Mouse (Mus musculus) MEL (cell line): Measurements from ENCODE around the gene Fnbp1. TPM values are rescaled to one million over a fixed set of nuclear protein-coding genes. Genes with fewer than 3 reads are reported as not detected.
A peak's percentile ranks its signal among the peaks of the same experiment; 100 is the strongest.

Source experiments
- DNase-seq: peaks from one replicate; pipeline ENCODE4 v3.0.0; 2011; ENCODE audit warnings: low read depth, low spot score
- H3K27ac ChIP-seq: 2 replicates; pipeline ENCODE4 v1.5.1; 2012; ENCODE audit warnings: low read depth, mild to moderate bottlenecking, control low read depth, low read length, moderate library complexity; ENCODE audit not compliant: control insufficient read depth
- H3K27me3 ChIP-seq, 2 experiments: fragments of 150-350 bp in 1 of 2; sonication (generic) in 1 of 2; 2 replicates each; pipeline ENCODE4 v1.6.1; 2012; ENCODE audit warnings: low read length in 2 of 2, mild to moderate bottlenecking in 2 of 2, improper control_type of control experiment in 1 of 2, moderate library complexity in 1 of 2; ENCODE audit not compliant: insufficient read depth in 2 of 2, control insufficient read depth in 1 of 2
- H3K36me3 ChIP-seq, 2 experiments: 2 replicates each; pipeline ENCODE4 v1.6.1; 2012 to 2014; ENCODE audit warnings: low read length in 2 of 2, improper control_type of control experiment in 1 of 2, inconsistent platforms in 1 of 2, mild to moderate bottlenecking in 1 of 2; ENCODE audit not compliant: insufficient read depth in 2 of 2, control insufficient read depth in 1 of 2
- H3K4me1 ChIP-seq, 2 experiments: fragments of 150-350 bp in 1 of 2; sonication (generic) in 1 of 2; 2 replicates each; pipeline ENCODE4 v1.6.1; 2012; ENCODE audit warnings: low read length in 2 of 2, improper control_type of control experiment in 1 of 2, mild to moderate bottlenecking in 1 of 2; ENCODE audit not compliant: insufficient read depth in 2 of 2, control insufficient read depth in 1 of 2
- H3K4me3 ChIP-seq, 2 experiments: fragments of 150-350 bp in 1 of 2; sonication (generic) in 1 of 2; 2 replicates each; pipeline ENCODE4 v1.5.1; 2012; ENCODE audit warnings: low read depth in 2 of 2, low read length in 2 of 2, mild to moderate bottlenecking in 2 of 2, moderate library complexity in 2 of 2, control low read depth in 1 of 2, improper control_type of control experiment in 1 of 2; ENCODE audit not compliant: control insufficient read depth in 1 of 2, insufficient read depth in 1 of 2
- H3K79me2 ChIP-seq: 2 replicates; pipeline ENCODE4 v1.6.1; 2012; ENCODE audit warnings: mild to moderate bottlenecking, low read length, moderate library complexity; ENCODE audit not compliant: control insufficient read depth, poor library complexity, insufficient read depth
- H3K9ac ChIP-seq: 2 replicates; pipeline ENCODE4 v1.6.1; 2012; ENCODE audit warnings: low read depth, mild to moderate bottlenecking, control low read depth, low read length, moderate library complexity; ENCODE audit not compliant: control insufficient read depth, poor library complexity, severe bottlenecking
- H3K9me3 ChIP-seq: fragments of 150-350 bp; sonication (generic); replicated peaks from 2 replicates; pipeline ENCODE4 v1.6.1; 2012; ENCODE audit warnings: mild to moderate bottlenecking, low read length, improper control_type of control experiment, moderate library complexity; ENCODE audit not compliant: insufficient read depth
- CTCF ChIP-seq, 3 experiments: IDR thresholded peaks in 2 of 3; conservative IDR thresholded peaks in 1 of 3; 2 replicates each; pipeline ENCODE4 v1.5.1; 2011 to 2012; ENCODE audit warnings: low read length in 3 of 3, low read depth in 2 of 3, mild to moderate bottlenecking in 2 of 3, improper control_type of control experiment in 1 of 3, inconsistent platforms in 1 of 3, mixed read lengths in 1 of 3, moderate library complexity in 1 of 3; ENCODE audit not compliant: control insufficient read depth in 1 of 3, insufficient read depth in 1 of 3, poor library complexity in 1 of 3, severe bottlenecking in 1 of 3
- ELF1 ChIP-seq: IDR thresholded peaks from 2 replicates; pipeline ENCODE4 v1.6.1; 2014; ENCODE audit warnings: low read depth, mild to moderate bottlenecking, inconsistent platforms, low read length, improper control_type of control experiment, moderate library complexity
- EP300 ChIP-seq, 2 experiments: IDR thresholded peaks; 2 replicates each; pipeline ENCODE4 v1.6.1; 2011; ENCODE audit warnings: improper control_type of control experiment in 2 of 2, low read length in 2 of 2, low read depth in 1 of 2, mild to moderate bottlenecking in 1 of 2
- ETS1 ChIP-seq: IDR thresholded peaks from 2 replicates; pipeline ENCODE4 v1.6.1; 2012; ENCODE audit warnings: low read depth, mild to moderate bottlenecking, inconsistent platforms, low read length, improper control_type of control experiment, moderate library complexity
- GABPA ChIP-seq: IDR thresholded peaks from 2 replicates; pipeline ENCODE4 v1.6.1; 2012; ENCODE audit warnings: low read depth, mild to moderate bottlenecking, inconsistent platforms, low read length, improper control_type of control experiment, moderate library complexity
- HCFC1 ChIP-seq: IDR thresholded peaks from 2 replicates; pipeline ENCODE4 v1.6.1; 2012; ENCODE audit warnings: low read depth, mild to moderate bottlenecking, inconsistent platforms, low read length, improper control_type of control experiment, moderate library complexity
- KAT2A ChIP-seq: conservative IDR thresholded peaks from 2 replicates; pipeline ENCODE4 v1.6.1; 2012; ENCODE audit warnings: low read depth, low read length, improper control_type of control experiment, inconsistent platforms
- MEF2A ChIP-seq: IDR thresholded peaks from 2 replicates; pipeline ENCODE4 v1.6.1; 2014; ENCODE audit warnings: low read depth, mild to moderate bottlenecking, inconsistent platforms, low read length, improper control_type of control experiment; ENCODE audit not compliant: poor library complexity, insufficient replicate concordance, severe bottlenecking; ENCODE audit errors: extremely low read depth
- NRF1 ChIP-seq: IDR thresholded peaks from 2 replicates; pipeline ENCODE4 v1.6.1; 2014; ENCODE audit warnings: low read depth, mild to moderate bottlenecking, inconsistent platforms, low read length, improper control_type of control experiment, moderate library complexity; ENCODE audit not compliant: poor library complexity, insufficient read depth, severe bottlenecking
- POLR2A ChIP-seq, 2 experiments: IDR thresholded peaks; 2 replicates each; pipeline ENCODE4 v1.6.1; 2011 to 2012; ENCODE audit warnings: low read length in 2 of 2, mild to moderate bottlenecking in 2 of 2, control low read depth in 1 of 2, improper control_type of control experiment in 1 of 2, low read depth in 1 of 2, moderate library complexity in 1 of 2; ENCODE audit not compliant: control insufficient read depth in 1 of 2, insufficient read depth in 1 of 2, poor library complexity in 1 of 2
- POLR2AphosphoS2 ChIP-seq: IDR thresholded peaks from 2 replicates; pipeline ENCODE4 v1.6.1; 2011; ENCODE audit warnings: low read length, improper control_type of control experiment
- POLR2AphosphoS5 ChIP-seq: IDR thresholded peaks from 2 replicates; pipeline ENCODE4 v1.6.1; 2012; ENCODE audit warnings: low read depth, borderline replicate concordance, mild to moderate bottlenecking, inconsistent platforms, low read length, moderate library complexity, mixed read lengths
- RAD21 ChIP-seq: IDR thresholded peaks from 2 replicates; pipeline ENCODE4 v1.6.1; 2011; ENCODE audit warnings: mild to moderate bottlenecking, low read depth, low read length, improper control_type of control experiment
- SMC3 ChIP-seq: IDR thresholded peaks from 2 replicates; pipeline ENCODE4 v1.6.1; 2011; ENCODE audit warnings: low read depth, low read length, improper control_type of control experiment
- TCF12 ChIP-seq: IDR thresholded peaks from 2 replicates; pipeline ENCODE4 v1.6.1; 2014; ENCODE audit warnings: low read depth, mild to moderate bottlenecking, inconsistent platforms, low read length, improper control_type of control experiment, moderate library complexity
- USF1 ChIP-seq: IDR thresholded peaks from 2 replicates; pipeline ENCODE4 v1.6.1; 2014; ENCODE audit warnings: low read depth, mild to moderate bottlenecking, inconsistent platforms, low read length, improper control_type of control experiment, moderate library complexity
- USF2 ChIP-seq, 2 experiments: IDR thresholded peaks; 2 replicates each; pipeline ENCODE4 v1.6.1; 2011 to 2012; ENCODE audit warnings: improper control_type of control experiment in 2 of 2, low read length in 2 of 2, borderline replicate concordance in 1 of 2, inconsistent platforms in 1 of 2, low read depth in 1 of 2, mild to moderate bottlenecking in 1 of 2; ENCODE audit not compliant: insufficient read depth in 1 of 2
- ZC3H11A ChIP-seq: IDR thresholded peaks from 2 replicates; pipeline ENCODE4 v1.6.1; 2012; ENCODE audit warnings: low read depth, mild to moderate bottlenecking, inconsistent platforms, low read length, improper control_type of control experiment
- ZNF384 ChIP-seq: IDR thresholded peaks from 2 replicates; pipeline ENCODE4 v1.6.1; 2012; ENCODE audit warnings: low read depth, mild to moderate bottlenecking, inconsistent platforms, low read length, improper control_type of control experiment
- polyA plus RNA-seq, 2 experiments: library from polyadenylated mRNA; stranded (reverse) in 1 of 2; unstranded in 1 of 2; fragments of >175 nt in 1 of 2; fragments of >200 nt in 1 of 2; gene quantifications; 2 replicates each; pipeline versions ENCODE4 v1.2.1 to v1.2.4; 2012; ENCODE audit warnings: low replicate concordance in 2 of 2, low read depth in 1 of 2; ENCODE audit not compliant: insufficient read length in 2 of 2, insufficient read depth in 1 of 2, missing spikeins in 1 of 2
- total RNA-seq: library from RNA; depleted of rRNA; stranded (reverse); fragments of 300-350 nt; gene quantifications from 2 replicates; pipeline ENCODE4 v1.2.3, GENCODE M21; 2012

Gene Fnbp1
- total and polyA plus RNA-seq, 3 experiments: 3.4 to 17.5 TPM; not detected in 1

GRCm38 (mm10) chr2:31005453-31005852, 136.4 kb downstream of the Fnbp1 start (continued):
- TF ChIP-seq HCFC1: 0 out of 2 replicates have a peak, but pooled peaks have one; percentile 34
- 0 out of 2 replicates have a peak, but pooled peaks have one; percentile 27 for TF ChIP-seq ZNF384
- peak; percentile 76; the same call in 1 of the 2 replicates for TF ChIP-seq MEF2A
- TF ChIP-seq POLR2A (IDR thresholded peaks at IDR 0.05; ENCODE audit: control insufficient read depth in 1 of 2, insufficient read depth in 1 of 2, low read depth in 1 of 2, low read length in 2 of 2, poor library complexity in 1 of 2): no peak
- TF ChIP-seq USF1: no peak
- TF ChIP-seq KAT2A: no peak
- TF ChIP-seq ETS1: peak; percentile 73
- TF ChIP-seq, all 39 proteins: peak for 18

GRCm38 (mm10) chr2:31002857-31003256, 139.0 kb downstream of the Fnbp1 start:
- Histone ChIP-seq H3K36me3 (peaks cover 0 to 9% of the 10 kb centered on the region in 2 experiments; a peak in 2 of 4 replicates), H3K4me1 (peaks cover 15 to 21% of the 10 kb centered on the region in 2 experiments), H3K9me3 (no peaks in the 10 kb centered on the region)

GRCm38 (mm10) chr2:30998443-30999260, 143.2 kb downstream of the Fnbp1 start:
- Histone ChIP-seq H3K27ac (no peak overlapping the region), H3K9me3 (no peaks in the 10 kb centered on the region), H3K36me3 (no peaks in the 10 kb centered on the region), H3K79me2 (no peaks in the 10 kb centered on the region), H3K9ac (no peak overlapping the region), H3K27me3 (no peaks in the 10 kb centered on the region), H3K4me3 (no peak overlapping the region), H3K4me1 (no peaks in the 10 kb centered on the region)
- TF ChIP-seq TCF12 (no peak), SMC3 (no peak), CTCF (IDR thresholded peaks at IDR 0.05 in 2 of 3, conservative IDR thresholded peaks at IDR 0.05 in 1 of 3; ENCODE audit: control insufficient read depth in 1 of 3, insufficient read depth in 1 of 3, low read depth in 2 of 3, low read length in 3 of 3, poor library complexity in 1 of 3, severe bottlenecking in 1 of 3) (no peak), ZC3H11A (no peak), RAD21 (no peak), GABPA (no peak)
- no peak for DNase-seq

More at GRCm38 (mm10) chr2:31002857-31003256, 139.0 kb downstream of the Fnbp1 start:
- no peak overlapping the region for H3K9ac ChIP-seq
- H3K4me3 ChIP-seq: no peak overlapping the region
- H3K79me2 ChIP-seq: peaks cover 3% of the 10 kb centered on the region; the same call in 1 of the 2 replicates
- no peak for DNase-seq
- H3K27me3 ChIP-seq: no peaks in the 10 kb centered on the region
- no peak overlapping the region for H3K27ac ChIP-seq
- TF ChIP-seq ELF1: no peak
- no peak for TF ChIP-seq EP300 (IDR thresholded peaks at IDR 0.05; ENCODE audit: low read depth in 1 of 2, low read length in 2 of 2)
- TF ChIP-seq POLR2AphosphoS5: no peak
- no peak for TF ChIP-seq USF2 (IDR thresholded peaks at IDR 0.05; ENCODE audit: borderline replicate concordance in 1 of 2, insufficient read depth in 1 of 2, low read depth in 1 of 2, low read length in 2 of 2)
- no peak for TF ChIP-seq POLR2AphosphoS2
- TF ChIP-seq NRF1: no peak
- no peak for TF ChIP-seq ETS1
- no peak for TF ChIP-seq USF1
